Mouse (Mus musculus) heart, postnatal 4 days (tissue): ENCODE measurements around the gene Vmn1r104. TPM values are rescaled to one million over a fixed set of nuclear protein-coding genes. Genes with fewer than 3 reads are reported as not detected.
"Not testable (repeated sequence)": the region's sequence is repeated elsewhere in the genome, so short reads cannot be mapped to it uniquely, and the experiment has no call there.

ENCODE experiments used
- DNase-seq: peaks from one replicate; pipeline ENCODE4 v3.0.0; 2021
- total RNA-seq, 2 experiments: library from RNA; stranded (reverse); gene quantifications; 2 replicates each; pipeline ENCODE4 v1.2.3; 2021

Vmn1r104 gene
- total RNA-seq = not detected

- not testable (repeated sequence) for DNase-seq
Observed at GRCm38 (mm10) chr7:20533537-20533936, at the start of gene Vmn1r104. Gene Vmn1r104 (plus strand): TSS chr7:20533837.

DNA sequence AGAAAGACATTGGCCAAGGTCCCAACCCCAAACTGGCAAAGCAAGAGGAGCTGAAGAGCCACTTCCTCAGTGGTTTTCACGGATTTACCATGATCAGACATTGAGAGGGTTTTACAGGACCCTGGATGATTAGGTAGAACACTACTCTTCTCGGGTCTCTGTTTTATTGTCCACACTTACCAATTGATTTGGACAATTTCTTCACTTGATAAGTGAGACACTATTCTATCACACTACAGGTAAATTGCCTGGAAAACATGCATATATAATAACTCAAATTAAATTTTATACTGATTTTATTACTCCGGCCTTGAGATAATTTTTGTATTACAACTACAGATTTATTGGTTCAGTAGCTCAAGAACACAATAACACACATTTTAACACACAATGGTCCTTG, 23.2 kb upstream of the Vmn1r104 start, which contains the start of gene Vmn1r103:
Gene Vmn1r103, minus strand, starts transcription at position 101 of the 400 bp plus-strand sequence.
- DNase-seq = not testable (repeated sequence)

DNA sequence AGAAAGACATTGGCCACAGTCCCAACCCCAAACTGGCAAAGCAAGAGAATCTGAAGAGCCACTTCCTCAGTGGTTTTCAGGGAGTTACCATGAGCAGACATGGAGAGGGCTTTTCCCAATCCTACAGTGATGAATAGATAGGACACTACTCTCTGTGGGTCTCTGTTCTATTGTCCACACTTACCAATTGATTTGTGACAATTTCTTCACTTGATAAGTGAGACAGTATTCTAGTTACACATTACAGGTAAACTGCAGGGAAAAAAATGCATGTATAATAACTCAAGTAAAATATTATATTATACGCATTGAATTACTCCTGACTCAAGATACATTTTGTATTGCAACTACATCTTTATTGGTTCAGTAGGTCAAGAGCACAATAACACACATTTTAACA, 12.0 kb downstream of the Vmn1r104 start, which contains the start of gene Gm5726:
Gene Gm5726, minus strand, starts transcription at position 101 of the 400 bp plus-strand sequence.
- not testable (repeated sequence) for DNase-seq

DNA sequence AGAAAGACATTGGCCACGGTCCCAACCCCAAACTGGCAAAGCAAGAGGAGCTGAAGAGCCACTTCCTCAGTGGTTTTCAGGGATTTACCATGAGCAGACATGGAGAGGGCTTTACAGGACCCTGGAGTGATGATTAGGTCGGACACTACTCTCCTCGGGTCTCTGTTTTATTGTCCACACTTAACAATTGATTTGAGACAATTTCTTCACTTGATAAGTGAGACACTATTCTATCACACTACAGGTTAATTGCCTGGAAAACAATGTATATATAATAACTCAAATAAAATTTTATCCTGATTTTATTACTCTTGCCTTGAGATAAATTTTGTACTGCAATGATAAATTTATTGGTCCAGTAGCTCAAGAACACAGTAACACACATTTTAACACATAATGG, 42.5 kb downstream of the Vmn1r104 start, which contains the start of gene Gm4141:
Gene Gm4141, minus strand, starts transcription at position 101 of the 400 bp plus-strand sequence.
- DNase-seq = not testable (repeated sequence)

Other genes starting within 250 kb of the Vmn1r104 start
- not detected for gene Gm4133, start 199.8 kb upstream of the Vmn1r104 start, total RNA-seq
- gene Gm5728, start 158.4 kb upstream of the Vmn1r104 start, total RNA-seq = not detected
- not detected for gene Vmn1r100, start 115.9 kb upstream of the Vmn1r104 start, total RNA-seq
- not detected for gene Vmn1r101, start 91.2 kb upstream of the Vmn1r104 start, total RNA-seq
- gene Gm10670, start 58.9 kb upstream of the Vmn1r104 start, total RNA-seq = not detected
- gene Vmn1r103, start 23.3 kb upstream of the Vmn1r104 start, total RNA-seq = not detected
- not detected for gene Gm5726, start 11.9 kb downstream of the Vmn1r104 start, total RNA-seq
- gene Gm4141, start 42.4 kb downstream of the Vmn1r104 start, total RNA-seq = not detected
- gene Gm4513, start 65.2 kb downstream of the Vmn1r104 start, total RNA-seq = not detected
- gene Vmn1r107, start 135.1 kb downstream of the Vmn1r104 start, total RNA-seq = not detected
- not detected for gene Vmn1r111, start 169.4 kb downstream of the Vmn1r104 start, total RNA-seq
- not detected for gene Gm10668, start 196.8 kb downstream of the Vmn1r104 start, total RNA-seq
- gene Vmn1r112, start 237.3 kb downstream of the Vmn1r104 start, total RNA-seq = not detected